Mouse (Mus musculus) kidney, postnatal 25 days (tissue): ENCODE measurements around the gene Sbk1.

Experiments used
- DNase-seq, 2 experiments: peaks; one replicate each; pipeline ENCODE4 v3.0.0; 2021; ENCODE audit warnings: mixed read lengths in 2 of 2

Gene Sbk1

GRCm38 (mm10) chr7:126340206-126340618 is 67.8 kb downstream of the Sbk1 start:
- DNase-seq = peak; percentile 6 to 55

- no peak for DNase-seq
Observed at GRCm38 (mm10) chr7:126340896-126341295, 68.5 kb downstream of the Sbk1 start.
